Mouse (Mus musculus) activated CD4-positive, CD25-positive, alpha-beta regulatory T cell, adult 9 weeks (primary cell): ENCODE data around the gene Lbx2. TPM values are rescaled to one million over a fixed set of nuclear protein-coding genes. Genes with fewer than 3 reads are reported as not detected.

Source experiments
- polyA plus RNA-seq: library from polyadenylated mRNA; unstranded; fragments of 100-300 nt; shearing (Covaris generic); gene quantifications from one replicate; pipeline ENCODE4 v1.2.1, GENCODE M21; 2017

Lbx2 gene
- not detected for polyA plus RNA-seq

DNA sequence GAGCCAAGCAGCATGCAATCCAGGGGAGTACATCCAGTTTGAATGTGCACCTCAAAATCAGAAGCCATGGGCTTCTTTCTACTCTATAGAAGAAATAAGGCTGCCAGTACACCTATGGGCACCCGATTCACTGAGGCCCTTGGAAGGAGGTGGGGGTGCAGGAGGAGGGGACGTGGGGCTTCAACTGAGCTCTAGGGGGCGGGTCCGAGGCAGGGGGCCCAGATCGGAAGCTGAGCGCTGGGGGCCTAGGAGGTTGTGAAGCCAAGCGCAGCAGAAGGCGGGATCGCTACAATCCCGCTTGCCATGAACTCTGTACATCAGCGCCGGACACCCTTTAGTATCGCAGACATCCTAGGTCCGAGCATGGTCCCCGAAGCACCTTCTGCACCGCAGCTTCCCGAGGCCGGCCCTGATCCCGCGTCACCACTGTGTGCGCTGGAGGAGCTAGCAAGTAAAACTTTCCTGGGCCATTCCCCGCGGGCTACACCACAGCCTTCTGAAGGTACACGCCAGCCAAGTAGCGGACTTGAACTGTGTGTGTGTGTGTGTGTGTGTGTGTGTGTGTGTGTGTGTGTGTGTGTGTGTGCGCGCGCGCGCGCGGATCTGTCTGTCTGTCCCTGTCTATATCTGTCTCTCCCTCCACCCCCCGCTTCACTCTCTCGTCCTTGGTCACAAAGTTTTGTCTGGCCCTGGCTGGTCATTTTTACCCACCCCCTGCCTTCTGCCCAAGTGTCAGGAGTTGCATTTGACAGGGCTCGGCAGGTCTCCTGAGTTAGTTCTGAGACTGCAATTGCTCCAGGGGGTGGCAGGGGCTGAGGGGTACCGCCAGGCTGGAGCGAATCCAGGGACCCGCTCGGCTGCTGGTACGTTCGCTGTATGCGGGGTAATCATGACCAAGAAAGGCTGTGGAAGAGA is at the start of gene Lbx2:
Gene Lbx2, plus strand, starts transcription at position 247 of the 915 bp plus-strand sequence.

DNA sequence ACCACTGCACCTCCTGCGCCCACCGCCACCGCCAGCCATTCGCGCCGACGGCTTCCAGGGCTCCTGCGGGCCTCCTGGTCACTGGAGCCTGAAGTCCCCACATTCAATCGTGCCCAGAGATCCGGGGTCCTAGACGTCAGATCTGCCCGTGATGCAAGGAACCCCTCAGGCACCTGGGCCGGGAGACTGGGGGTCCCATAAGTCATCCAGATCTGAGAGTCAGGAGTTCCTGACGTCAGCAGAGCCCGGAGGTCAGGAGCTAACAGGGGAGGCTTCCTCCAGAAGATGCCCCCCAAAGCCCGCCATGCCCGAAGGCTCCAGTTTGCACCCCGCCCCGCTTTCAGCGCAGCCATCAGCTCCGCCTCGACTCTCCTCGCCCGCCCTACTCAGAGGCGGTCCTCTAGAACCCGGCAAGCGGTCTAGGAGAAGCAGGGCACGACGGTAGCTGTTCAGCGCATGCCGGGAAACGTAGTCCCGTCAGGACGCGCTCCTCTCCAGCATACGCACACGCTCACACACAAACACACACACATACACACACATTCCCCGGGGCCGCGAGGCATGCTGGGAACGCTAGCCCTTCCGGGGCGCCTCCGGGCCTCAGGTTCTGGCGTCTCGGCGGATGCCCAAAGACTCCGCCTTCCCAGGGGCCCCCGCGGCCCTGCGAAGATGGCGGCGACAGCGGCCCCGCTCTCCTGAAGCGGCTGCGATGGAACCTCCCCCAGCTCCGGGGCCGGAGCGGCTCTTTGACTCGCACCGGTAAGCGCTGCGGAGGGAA is 31.9 kb upstream of the Lbx2 start, which contains the start of gene Aup1:
Gene Aup1, plus strand, starts transcription at position 448 of the 778 bp plus-strand sequence.

DNA sequence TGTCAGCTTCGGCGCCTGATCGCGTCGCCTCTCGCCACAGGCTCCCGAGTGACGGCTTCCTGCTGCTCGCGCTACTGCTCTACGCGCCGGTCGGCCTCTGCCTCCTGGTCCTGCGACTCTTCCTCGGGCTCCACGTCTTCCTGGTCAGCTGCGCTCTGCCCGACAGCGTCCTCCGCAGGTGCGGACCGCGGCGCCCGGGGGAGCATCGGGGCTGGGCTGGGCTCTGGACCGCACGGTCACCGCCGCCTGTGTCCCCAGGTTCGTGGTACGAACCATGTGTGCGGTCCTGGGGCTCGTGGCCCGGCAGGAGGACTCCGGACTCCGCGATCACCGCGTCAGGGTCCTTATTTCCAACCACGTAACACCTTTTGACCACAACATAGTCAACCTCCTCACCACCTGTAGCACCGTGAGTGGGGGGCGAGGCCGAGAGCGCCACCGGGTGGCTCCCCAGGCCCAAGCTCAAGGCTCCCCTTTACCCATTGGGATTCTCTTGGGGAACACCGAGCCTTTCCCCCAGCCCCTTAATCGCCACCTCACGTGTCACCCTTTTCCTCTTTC is 31.2 kb upstream of the Lbx2 start, which contains the start of gene Htra2:
Gene Htra2, minus strand, starts transcription at position 403 of the 561 bp plus-strand sequence.

DNA sequence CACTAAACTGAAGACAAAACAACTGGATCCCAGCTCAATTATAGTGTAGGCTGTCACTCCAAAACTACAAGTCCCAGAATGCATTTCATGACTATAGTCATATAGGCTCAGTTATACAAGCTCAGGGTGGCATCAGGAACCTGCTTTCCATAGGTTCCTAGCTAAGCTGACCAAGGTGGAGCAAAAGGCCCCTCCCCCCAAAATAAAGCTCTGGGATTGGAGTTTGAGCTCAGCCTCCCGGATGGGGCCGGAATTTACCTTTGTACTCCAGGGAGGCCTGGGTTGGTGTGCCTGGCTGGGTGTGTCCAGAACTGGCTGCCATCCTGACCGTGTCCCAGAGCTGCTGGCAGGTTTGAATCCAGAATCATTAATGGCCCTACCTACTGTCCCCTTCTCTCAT is 28.4 kb upstream of the Lbx2 start, which contains the start of gene Dqx1:
Gene Dqx1, plus strand, starts transcription at position 55 of the 400 bp plus-strand sequence.

DNA sequence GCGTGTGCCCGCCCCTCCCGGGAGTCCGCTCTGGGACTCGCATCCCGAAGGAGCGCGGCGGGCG is 16.1 kb upstream of the Lbx2 start, which contains the start of gene Tlx2:
Gene Tlx2, minus strand, starts transcription at position 47 of the 64 bp plus-strand sequence.

DNA sequence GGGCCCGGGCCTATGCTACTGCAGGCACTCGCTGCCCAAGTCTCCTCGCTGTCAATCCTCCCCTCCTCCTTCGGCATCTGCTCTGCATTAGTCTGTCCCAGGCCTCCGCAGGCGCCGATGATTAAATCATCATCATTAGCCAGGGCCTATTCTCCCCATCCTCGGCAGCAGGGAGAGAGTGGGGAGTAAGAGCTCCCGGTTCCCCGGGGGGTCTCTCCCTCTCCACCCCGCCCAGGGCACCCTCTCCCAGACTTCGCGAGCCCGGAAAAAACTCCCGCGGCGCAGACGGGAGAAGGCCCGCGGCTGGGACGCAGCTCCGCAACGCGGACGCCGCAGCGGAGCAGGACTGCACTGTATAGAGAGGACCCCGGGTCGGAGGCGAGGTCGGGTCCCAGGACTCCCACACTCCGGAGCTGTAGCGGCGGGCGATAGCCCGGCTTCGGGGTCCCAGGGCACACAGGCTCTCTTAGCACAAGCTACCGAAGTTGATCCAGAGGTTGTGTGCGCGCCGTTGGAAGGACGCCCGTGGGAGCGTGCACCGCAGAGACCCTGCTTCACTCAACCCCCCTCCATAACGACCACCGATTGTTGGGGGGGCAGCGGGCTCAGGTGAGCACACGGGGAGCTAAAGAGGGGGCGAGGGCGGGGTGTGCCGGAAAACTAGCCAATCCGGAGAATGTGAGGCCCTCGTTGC is 8.4 kb upstream of the Lbx2 start, which contains the start of gene Pcgf1:
Gene Pcgf1, plus strand, starts transcription at position 240 of the 694 bp plus-strand sequence.

DNA sequence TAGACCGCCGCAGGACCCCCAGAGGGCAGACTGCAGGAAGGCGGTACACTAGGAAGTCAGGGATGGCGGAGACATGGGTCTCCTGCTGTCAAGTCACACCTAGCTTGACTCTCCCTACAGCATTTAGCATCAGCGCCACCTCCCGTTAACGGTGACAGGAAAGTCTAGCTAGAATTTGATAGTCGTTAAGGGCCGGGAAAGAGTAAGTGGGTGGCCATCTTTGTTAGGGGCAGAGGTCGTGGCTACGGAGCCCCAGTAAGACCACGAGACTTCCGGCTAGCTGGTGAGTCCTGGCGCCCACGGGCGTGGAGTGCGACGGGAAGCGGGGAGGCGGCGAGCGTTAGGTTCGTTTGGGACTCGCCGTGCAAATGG is 15.1 kb downstream of the Lbx2 start, which contains the start of the genes Ccdc142 and Gm42688:
Gene Ccdc142, plus strand, starts transcription at position 286 of the 372 bp plus-strand sequence.
Gene Gm42688, plus strand, starts transcription at position 302 of the 372 bp plus-strand sequence.

DNA sequence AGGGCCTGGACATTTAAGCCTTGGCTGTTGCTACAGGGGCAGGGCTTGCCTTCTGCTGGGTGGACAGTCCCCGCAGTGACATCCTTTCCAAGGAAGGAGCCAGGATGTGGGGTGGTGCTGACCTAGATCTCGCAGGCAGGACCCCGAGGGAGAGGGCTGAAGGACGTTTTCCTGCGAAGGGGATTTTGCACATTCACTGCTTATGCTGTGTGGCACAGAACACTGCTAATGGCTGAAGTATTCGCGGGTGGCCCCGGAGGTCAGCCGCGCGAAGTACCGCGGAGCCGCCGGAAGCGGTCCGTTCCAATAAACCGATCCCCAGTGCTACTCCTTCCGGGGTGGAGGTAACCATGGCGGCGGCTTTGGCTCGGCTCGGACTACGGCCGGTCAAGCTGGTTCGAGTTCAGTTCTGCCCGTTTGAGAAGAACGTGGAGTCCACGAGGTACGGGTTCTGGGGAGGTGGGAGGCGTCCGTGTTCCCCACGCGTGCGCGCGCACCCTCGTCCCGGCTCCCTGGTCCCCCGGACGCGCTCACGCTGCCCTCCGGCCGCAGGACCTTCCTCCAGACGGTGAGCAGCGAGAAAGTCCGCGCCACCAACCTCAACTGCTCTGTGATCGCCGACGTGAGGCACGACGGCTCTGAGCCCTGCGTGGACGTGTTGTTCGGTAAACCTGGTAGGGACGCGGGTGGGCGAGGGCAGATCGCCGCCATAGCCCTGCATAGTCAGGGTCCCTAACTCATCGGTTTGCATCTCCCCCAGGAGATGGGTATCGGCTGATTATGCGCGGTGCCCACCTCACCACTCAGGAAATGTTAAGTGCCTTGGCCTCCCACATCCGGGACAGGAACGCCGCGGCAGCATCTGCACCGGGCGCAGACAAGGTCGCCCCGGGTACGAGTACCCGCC is 22.8 kb downstream of the Lbx2 start, which contains the start of gene Mrpl53:
Gene Mrpl53, plus strand, starts transcription at position 279 of the 907 bp plus-strand sequence.

DNA sequence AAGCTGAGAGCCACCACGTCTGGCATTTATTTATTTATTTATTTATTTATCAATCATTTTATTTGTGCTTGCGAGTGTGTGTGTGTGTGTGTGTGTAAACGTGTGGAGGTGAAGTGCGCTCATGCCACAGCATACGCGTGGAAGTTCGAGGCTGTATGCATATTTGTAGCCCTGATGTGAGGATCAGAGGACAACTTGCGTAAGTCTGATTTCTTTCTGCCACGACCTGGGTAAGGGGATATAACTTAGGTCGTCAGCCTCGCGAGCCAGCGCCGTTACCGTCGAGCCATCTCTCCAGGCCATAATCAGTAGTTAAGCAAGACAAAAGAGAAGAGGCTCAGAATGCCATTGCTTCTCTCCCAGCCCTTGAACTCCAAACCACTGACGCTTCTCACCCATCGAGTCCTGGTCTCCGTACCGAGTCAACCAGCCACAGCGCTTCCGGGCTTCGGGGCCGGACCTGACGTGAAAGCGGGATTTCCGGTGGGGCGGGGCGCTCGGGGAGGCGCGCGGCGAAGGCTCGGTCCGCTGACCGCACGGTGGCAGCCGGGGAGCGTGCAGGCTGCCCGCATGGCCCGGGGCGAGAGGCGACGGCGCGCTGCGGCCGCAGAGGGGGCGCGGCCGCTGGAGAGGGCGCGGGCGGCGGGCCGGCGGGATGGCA is 29.0 kb downstream of the Lbx2 start, which contains the start of gene Mogs:
Gene Mogs, plus strand, starts transcription at position 486 of the 661 bp plus-strand sequence.

DNA sequence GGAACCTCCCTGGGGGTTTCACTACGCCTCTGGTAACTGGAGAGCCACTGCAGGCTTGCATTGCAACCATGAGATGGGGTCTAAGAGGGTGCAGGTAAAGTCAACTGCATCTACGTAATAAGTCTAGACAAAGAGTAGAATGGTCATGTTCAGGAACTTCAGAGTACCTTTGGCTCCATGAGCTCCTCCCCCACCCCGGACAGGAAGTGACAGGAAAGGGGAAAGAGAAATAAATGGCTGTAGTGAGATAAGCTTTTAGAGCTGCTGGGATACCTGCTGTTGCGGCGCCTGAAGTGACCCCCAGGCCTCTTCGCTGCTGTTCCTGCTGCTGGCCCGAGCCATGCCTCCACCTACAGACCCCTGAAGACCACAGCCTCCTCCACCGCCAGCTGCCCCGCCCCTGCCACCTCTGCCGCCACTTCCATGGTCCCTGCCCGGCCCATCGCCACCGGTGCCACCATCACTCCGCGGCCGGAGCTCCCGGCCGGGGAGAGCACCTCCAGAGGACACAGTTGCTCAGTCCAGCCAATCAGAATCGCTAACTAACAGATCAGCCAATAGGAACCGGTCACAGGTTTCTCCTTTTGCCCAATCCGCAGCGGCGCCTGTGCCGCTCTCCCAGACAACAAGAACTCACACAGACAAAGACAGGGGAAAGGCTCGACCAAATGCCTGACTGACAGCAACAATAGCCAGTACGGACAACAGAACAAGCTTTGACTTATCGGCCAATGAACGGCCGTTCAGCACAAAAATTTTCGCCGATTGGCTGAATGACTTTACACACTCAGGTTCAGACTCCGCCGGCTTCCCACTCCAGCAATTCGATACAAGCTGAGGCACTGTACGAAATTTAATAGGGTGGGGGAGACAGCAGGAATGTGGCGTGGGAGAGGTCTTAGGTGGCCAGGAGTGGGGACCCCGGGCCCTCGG is 35.0 kb downstream of the Lbx2 start, which contains the start of gene Wbp1:
Gene Wbp1, minus strand, starts transcription at position 630 of the 933 bp plus-strand sequence.

DNA sequence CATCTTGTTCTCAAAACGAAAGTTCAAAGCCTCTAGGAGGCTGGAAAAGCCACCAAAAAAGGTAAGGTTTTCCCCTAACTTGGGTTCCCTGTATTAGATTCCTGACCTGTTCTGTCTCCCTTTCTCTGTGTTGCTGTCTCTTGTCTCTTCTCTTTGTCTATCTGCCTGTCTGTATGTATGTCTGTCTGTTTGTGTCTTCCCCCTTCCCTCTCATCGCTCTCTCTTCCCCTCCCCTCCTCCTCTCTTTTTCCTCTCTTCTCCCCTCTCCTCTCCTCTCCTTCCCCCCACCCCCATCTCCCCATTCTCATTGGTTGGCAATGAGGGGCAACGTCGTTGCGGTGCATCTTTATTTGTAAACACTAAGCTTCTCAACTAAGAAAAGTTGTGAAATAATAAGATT is 39.2 kb downstream of the Lbx2 start, which contains the start of gene Ino80b:
Gene Ino80b, minus strand, starts transcription at position 101 of the 400 bp plus-strand sequence.

DNA sequence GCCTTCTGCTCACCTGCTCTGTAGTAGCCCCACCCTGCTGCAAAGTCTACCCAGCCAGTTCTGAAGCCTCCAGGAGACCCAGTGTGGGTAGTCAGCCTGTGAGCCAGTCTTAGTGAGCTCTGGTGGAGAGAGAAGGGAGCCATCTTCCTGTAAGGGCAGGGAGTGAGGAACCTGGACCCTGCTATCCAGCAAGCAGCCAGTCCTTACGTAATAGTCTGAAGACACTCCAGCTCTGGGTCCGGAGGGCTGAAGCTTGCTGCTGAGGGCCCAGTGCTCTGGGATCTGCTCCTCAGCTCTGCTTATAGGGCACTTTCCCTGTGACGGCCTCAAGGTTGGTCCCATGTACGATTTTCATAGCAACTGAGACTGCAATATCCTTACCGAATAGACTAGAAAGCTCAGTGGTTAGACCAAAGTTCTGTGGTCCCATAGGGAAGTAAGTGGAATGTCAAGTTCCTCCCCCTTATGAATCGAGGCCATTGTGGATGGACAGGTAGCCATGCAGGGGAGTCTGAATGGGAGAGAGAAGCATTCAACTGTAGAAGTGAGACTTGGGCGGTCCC is 48.9 kb downstream of the Lbx2 start, which contains the start of gene Rtkn:
Gene Rtkn, plus strand, starts transcription at position 513 of the 563 bp plus-strand sequence.

Other genes starting within 250 kb of the Lbx2 start
- gene Sema4f, start 146.6 kb upstream of the Lbx2 start, polyA plus RNA-seq: 3.6 TPM
- gene M1ap, start 139.5 kb upstream of the Lbx2 start, polyA plus RNA-seq: 0.64 TPM
- gene Dok1, start 52.9 kb upstream of the Lbx2 start, polyA plus RNA-seq: 56.5 TPM
- 0.32 TPM for gene Loxl3, start 52.2 kb upstream of the Lbx2 start, polyA plus RNA-seq
- gene Aup1, start 31.8 kb upstream of the Lbx2 start, polyA plus RNA-seq: 472 TPM
- 67.6 TPM for gene Htra2, start 31.1 kb upstream of the Lbx2 start, polyA plus RNA-seq
- gene Dqx1, start 28.5 kb upstream of the Lbx2 start, polyA plus RNA-seq: 4.9 TPM
- gene Tlx2, start 16.1 kb upstream of the Lbx2 start, polyA plus RNA-seq: not detected
- gene Pcgf1, start 8.5 kb upstream of the Lbx2 start, polyA plus RNA-seq: 32.7 TPM
- 5.2 TPM for gene Ccdc142, start 15.2 kb downstream of the Lbx2 start, polyA plus RNA-seq
- gene Gm42688, start 15.2 kb downstream of the Lbx2 start, polyA plus RNA-seq: 5.8 TPM
- gene Mrpl53, start 22.7 kb downstream of the Lbx2 start, polyA plus RNA-seq: 65.4 TPM
- gene Mogs, start 29.1 kb downstream of the Lbx2 start, polyA plus RNA-seq: 3.9 TPM
- 71.7 TPM for gene Wbp1, start 35.2 kb downstream of the Lbx2 start, polyA plus RNA-seq
- 13.0 TPM for gene Ino80b, start 39.1 kb downstream of the Lbx2 start, polyA plus RNA-seq
- gene Rtkn, start 49.1 kb downstream of the Lbx2 start, polyA plus RNA-seq: 0.92 TPM
- 1.9 TPM for gene Wdr54, start 70.0 kb downstream of the Lbx2 start, polyA plus RNA-seq
- not detected for gene 1700003E16Rik, start 70.0 kb downstream of the Lbx2 start, polyA plus RNA-seq
- 86.5 TPM for gene Dctn1, start 79.6 kb downstream of the Lbx2 start, polyA plus RNA-seq
- 0.87 TPM for gene Slc4a5, start 133.5 kb downstream of the Lbx2 start, polyA plus RNA-seq
- 80.7 TPM for gene Mthfd2, start 239.5 kb downstream of the Lbx2 start, polyA plus RNA-seq
- gene Mob1a, start 239.6 kb downstream of the Lbx2 start, polyA plus RNA-seq: 125 TPM